Mouse (Mus musculus): ENCODE data around the gene Tigd4.

- no peak for TF ChIP-seq CTCF (IDR thresholded peaks at IDR 0.05; ENCODE audit: control insufficient read depth, insufficient read depth, insufficient read length)
- no peak for TF ChIP-seq FOSL1 (IDR thresholded peaks at IDR 0.05; ENCODE audit: insufficient read depth, low read length, poor library complexity, severe bottlenecking)
- TF ChIP-seq CEBPB (IDR thresholded peaks at IDR 0.05; ENCODE audit: low read depth), result no peak
- TF ChIP-seq MYOG (IDR thresholded peaks at IDR 0.05; ENCODE audit: control insufficient read depth, extremely low read depth, insufficient read length), result no peak
- no peak for TF ChIP-seq USF1 (IDR thresholded peaks at IDR 0.05; ENCODE audit: low read depth)
- TF ChIP-seq MYOD1 (IDR thresholded peaks at IDR 0.05; ENCODE audit: control insufficient read depth, insufficient read length, low read depth), result no peak
- TF ChIP-seq MAX (IDR thresholded peaks at IDR 0.05), result no peak
Measured at GRCm38 (mm10) chr3:84555780-84556179, 37.6 kb upstream of the Tigd4 start.

All from C2C12 (cell line).